Mouse (Mus musculus) liver, embryonic 15.5 days (tissue): ENCODE measurements at regions not wholly inside any gene's neighbourhood (a gene's known extent, or its start where the extent isn't known, plus 50 kb on each side); places are given as distances from the start of the nearest gene placed in this dataset.

ENCODE experiments used
- ATAC-seq: fragments of 200-750 bp; cut with Nextera tagmentation; 2 replicates; pipeline ENCODE4 v1.8.0; 2017; ENCODE audit warnings: moderate number of reproducible peaks, mild to moderate bottlenecking, moderate library complexity; ENCODE audit not compliant: insufficient read depth
- H3K27ac ChIP-seq: fragments of 300-500 bp; sonication (generic); replicated peaks from 2 replicates; pipeline ENCODE4 v1.5.1; 2015; ENCODE audit warnings: mild to moderate bottlenecking, inconsistent platforms
- H3K27me3 ChIP-seq: fragments of 300-500 bp; sonication (generic); 2 replicates; pipeline ENCODE4 v1.6.1; 2015; ENCODE audit warnings: mild to moderate bottlenecking, inconsistent platforms
- H3K36me3 ChIP-seq: fragments of 300-500 bp; sonication (generic); replicated peaks from 2 replicates; pipeline ENCODE4 v1.6.1; 2015; ENCODE audit warnings: moderate library complexity, mild to moderate bottlenecking, inconsistent platforms
- H3K4me1 ChIP-seq: fragments of 300-500 bp; sonication (generic); replicated peaks from 2 replicates; pipeline ENCODE4 v1.6.1; 2015; ENCODE audit warnings: inconsistent platforms
- H3K4me2 ChIP-seq: fragments of 300-500 bp; sonication (generic); 2 replicates; pipeline ENCODE4 v1.6.1; 2015; ENCODE audit warnings: moderate library complexity, mild to moderate bottlenecking, inconsistent platforms
- H3K4me3 ChIP-seq: fragments of 300-500 bp; sonication (generic); replicated peaks from 2 replicates; pipeline ENCODE4 v1.5.1; 2015; ENCODE audit warnings: mild to moderate bottlenecking, inconsistent platforms
- H3K9ac ChIP-seq: fragments of 300-500 bp; sonication (generic); 2 replicates; pipeline ENCODE4 v1.6.1; 2015; ENCODE audit warnings: moderate library complexity, mild to moderate bottlenecking, inconsistent platforms
- H3K9me3 ChIP-seq: fragments of 300-500 bp; sonication (generic); replicated peaks from 2 replicates; pipeline ENCODE4 v1.6.1; 2016; ENCODE audit warnings: inconsistent platforms
- WGBS: fragments of 180-500 bp; shearing (Covaris S2); methylation state at CpG from one replicate; pipeline ENCODE4 v1.1.7; 2015; ENCODE audit warnings: mixed read lengths; ENCODE audit not compliant: insufficient replicate concordance; 5-methylcytosine and 5-hydroxymethylcytosine counted together

GRCm38 (mm10) chr4:62755237-62755900 is 195.7 kb downstream of the Rgs3 start:
- H3K9ac ChIP-seq: no peak overlapping the region

GRCm38 (mm10) chr4:62756721-62757206 is 197.1 kb downstream of the Rgs3 start:
- H3K4me3 ChIP-seq: no peak overlapping the region
- H3K9ac ChIP-seq: no peak overlapping the region
- H3K4me1 ChIP-seq: no peaks in the 10 kb centered on the region
- H3K9me3 ChIP-seq: no peaks in the 10 kb centered on the region
- no peak overlapping the region for H3K4me2 ChIP-seq
- H3K27me3 ChIP-seq: no peaks in the 10 kb centered on the region
- H3K27ac ChIP-seq: no peak overlapping the region
- no peaks in the 10 kb centered on the region for H3K36me3 ChIP-seq
- WGBS: 8% methylated on average over 10 of the region's 10 CpGs
- no peak for ATAC-seq

More at GRCm38 (mm10) chr4:62755237-62755900, 195.7 kb downstream of the Rgs3 start:
- no peak for ATAC-seq
- Histone ChIP-seq H3K4me2 (no peak overlapping the region), H3K4me1 (no peaks in the 10 kb centered on the region), H3K27me3 (no peaks in the 10 kb centered on the region), H3K27ac (no peak overlapping the region), H3K9me3 (no peaks in the 10 kb centered on the region), H3K4me3 (no peak overlapping the region), H3K36me3 (no peaks in the 10 kb centered on the region)
- 43% methylated on average over 5 of the region's 5 CpGs for whole genome bisulfite sequencing

- Histone ChIP-seq H3K27me3 (no peaks in the 10 kb centered on the region), H3K36me3 (no peaks in the 10 kb centered on the region), H3K4me1 (no peaks in the 10 kb centered on the region), H3K9ac (no peak overlapping the region), H3K4me2 (no peak overlapping the region), H3K27ac (no peak overlapping the region), H3K9me3 (no peaks in the 10 kb centered on the region), H3K4me3 (no peak overlapping the region)
- 51% methylated on average over 11 of the region's 11 CpGs for WGBS
- no peak for ATAC-seq
Measured at GRCm38 (mm10) chr4:62760748-62761604, 201.3 kb downstream of the Rgs3 start.

GRCm38 (mm10) chr4:62761672-62762071 is 202.0 kb downstream of the Rgs3 start:
- H3K9ac ChIP-seq: no peak overlapping the region
- no peak for ATAC-seq
- no peaks in the 10 kb centered on the region for H3K36me3 ChIP-seq
- no peaks in the 10 kb centered on the region for H3K27me3 ChIP-seq
- H3K4me1 ChIP-seq: no peaks in the 10 kb centered on the region
- no peak overlapping the region for H3K4me3 ChIP-seq
- no peak overlapping the region for H3K4me2 ChIP-seq
- WGBS: 6% methylated on average over 1 of the region's 1 CpGs
- H3K9me3 ChIP-seq: no peaks in the 10 kb centered on the region
- no peak overlapping the region for H3K27ac ChIP-seq

- 7% methylated on average over 5 of the region's 5 CpGs for WGBS
Measured at GRCm38 (mm10) chr4:62763990-62764389, 201.4 kb upstream of the Zfp618 start.

GRCm38 (mm10) chr4:62769469-62770234 is 195.7 kb upstream of the Zfp618 start:
- H3K27me3 ChIP-seq: no peaks in the 10 kb centered on the region

More at GRCm38 (mm10) chr4:62763990-62764389, 201.4 kb upstream of the Zfp618 start:
- Histone ChIP-seq H3K4me1 (no peaks in the 10 kb centered on the region), H3K36me3 (no peaks in the 10 kb centered on the region), H3K4me3 (no peak overlapping the region), H3K27me3 (no peaks in the 10 kb centered on the region), H3K27ac (no peak overlapping the region), H3K9me3 (no peaks in the 10 kb centered on the region), H3K4me2 (no peak overlapping the region), H3K9ac (no peak overlapping the region)
- ATAC-seq: no peak

GRCm38 (mm10) chr4:62775005-62775609 is 190.3 kb upstream of the Zfp618 start:
- Histone ChIP-seq H3K4me3 (no peak overlapping the region), H3K36me3 (no peaks in the 10 kb centered on the region), H3K9ac (no peak overlapping the region), H3K4me2 (no peak overlapping the region), H3K27ac (no peak overlapping the region), H3K27me3 (no peaks in the 10 kb centered on the region), H3K9me3 (no peaks in the 10 kb centered on the region), H3K4me1 (no peaks in the 10 kb centered on the region)
- no peak for ATAC-seq
- 60% methylated on average over 10 of the region's 10 CpGs for WGBS

More at GRCm38 (mm10) chr4:62769469-62770234, 195.7 kb upstream of the Zfp618 start:
- Histone ChIP-seq H3K27ac (no peak overlapping the region), H3K4me1 (no peaks in the 10 kb centered on the region), H3K4me2 (no peak overlapping the region), H3K4me3 (no peak overlapping the region), H3K36me3 (no peaks in the 10 kb centered on the region), H3K9ac (no peak overlapping the region), H3K9me3 (no peaks in the 10 kb centered on the region)
- WGBS: 60% methylated on average over 10 of the region's 10 CpGs
- ATAC-seq: no peak

GRCm38 (mm10) chr4:62776881-62777280 is 188.5 kb upstream of the Zfp618 start:
- H3K4me1 ChIP-seq: no peaks in the 10 kb centered on the region
- no peak for ATAC-seq
- 62% methylated on average over 9 of the region's 9 CpGs for WGBS
- peaks cover 4% of the 10 kb centered on the region; the same call in 1 of the 2 replicates for H3K27me3 ChIP-seq
- no peaks in the 10 kb centered on the region for H3K9me3 ChIP-seq
- H3K36me3 ChIP-seq: no peaks in the 10 kb centered on the region
- no peak overlapping the region for H3K27ac ChIP-seq
- H3K9ac ChIP-seq: no peak overlapping the region
- H3K4me3 ChIP-seq: no peak overlapping the region
- H3K4me2 ChIP-seq: no peak overlapping the region

GRCm38 (mm10) chr4:62777436-62777835 is 187.9 kb upstream of the Zfp618 start:
- 47% methylated on average over 7 of the region's 7 CpGs for WGBS

GRCm38 (mm10) chr4:62778621-62779020 is 186.8 kb upstream of the Zfp618 start:
- Histone ChIP-seq H3K4me2 (no peak overlapping the region), H3K4me3 (no peak overlapping the region), H3K9me3 (no peaks in the 10 kb centered on the region), H3K9ac (no peak overlapping the region), H3K36me3 (no peaks in the 10 kb centered on the region), H3K27me3 (peaks cover 4% of the 10 kb centered on the region; the same call in 1 of the 2 replicates), H3K4me1 (no peaks in the 10 kb centered on the region), H3K27ac (no peak overlapping the region)
- WGBS: 65% methylated on average over 5 of the region's 5 CpGs
- no peak for ATAC-seq

More at GRCm38 (mm10) chr4:62777436-62777835, 187.9 kb upstream of the Zfp618 start:
- no peak overlapping the region for H3K9ac ChIP-seq
- H3K9me3 ChIP-seq: no peaks in the 10 kb centered on the region
- H3K4me3 ChIP-seq: no peak overlapping the region
- ATAC-seq: no peak
- H3K27me3 ChIP-seq: peaks cover 4% of the 10 kb centered on the region; the same call in 1 of the 2 replicates
- no peak overlapping the region for H3K4me2 ChIP-seq
- H3K4me1 ChIP-seq: no peaks in the 10 kb centered on the region
- no peaks in the 10 kb centered on the region for H3K36me3 ChIP-seq
- H3K27ac ChIP-seq: no peak overlapping the region
